20 mouse cellular contexts compared by ENCODE assay signal in the genomic region with DNA sequence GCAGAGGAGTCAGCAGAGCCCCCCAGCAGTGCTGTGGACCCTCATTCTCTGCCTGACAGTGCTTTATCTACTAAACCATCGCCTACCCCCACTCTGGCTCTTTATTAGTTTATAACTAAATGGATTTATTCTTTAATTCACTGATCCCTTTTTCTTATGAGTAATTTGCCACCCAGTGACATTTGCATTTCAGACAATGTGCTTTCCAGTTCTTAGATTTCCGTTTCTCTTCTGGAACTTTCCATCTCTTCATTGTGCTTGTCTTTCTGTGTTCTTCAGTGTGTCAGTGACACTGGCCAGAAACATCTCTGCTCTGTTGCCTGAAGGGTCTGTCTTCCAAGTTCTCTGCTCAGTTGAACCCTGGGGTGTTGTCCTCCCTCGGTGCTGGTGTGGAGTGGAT. TPM values are rescaled to one million over a fixed set of nuclear protein-coding genes. Genes with fewer than 3 reads are reported as not detected.
DNase-seq lines count a peak whose midpoint lies in the region; ATAC-seq and TF ChIP-seq lines count a peak whose summit lies in the region.
"Had no signal": no experiment of that assay in that cellular context is flagged by ENCODE, and none has a peak within 500 bp of the region (broad histone marks: within the 10 kb centered on the region; RNA-seq: fewer than 3 reads in every experiment).

No protein-coding gene starts in this region.

- TF ChIP-seq CTCF in kidney, postnatal 0 days (IDR thresholded peaks at IDR 0.05; ENCODE audit: low read depth): no peak
- no peak for TF ChIP-seq CTCF in kidney, adult 2 months (conservative IDR thresholded peaks at IDR 0.05; ENCODE audit: insufficient read depth, insufficient read length, low read depth, low read length)
- TF ChIP-seq CTCF in CH12.LX (conservative IDR thresholded peaks at IDR 0.05 in 1 of 2, IDR thresholded peaks at IDR 0.05 in 1 of 2; ENCODE audit: low read depth in 2 of 2, low read length in 2 of 2): no peak

- no peak for TF ChIP-seq POLR2A in kidney, adult 2 months (IDR thresholded peaks at IDR 0.05; ENCODE audit: low read depth, low read length)
- TF ChIP-seq POLR2A in CH12.LX (IDR thresholded peaks at IDR 0.05; ENCODE audit: low read depth, low read length): peak; percentile 43; the same call in 1 of the 2 replicates

- no peak for ATAC-seq in kidney, postnatal 0 days (replicated peaks; ENCODE audit: low FRiP score, low read depth)
- no peak for ATAC-seq in neural tube, embryonic 15.5 days (ENCODE audit: low FRiP score)
- no peak for ATAC-seq in heart, embryonic 11.5 days (replicated peaks; ENCODE audit: insufficient number of reproducible peaks, low FRiP score, low TSS enrichment)
- ATAC-seq: forebrain, postnatal 0 days had no signal

- no peaks in the 10 kb centered on the region for H3K27me3 ChIP-seq in kidney, postnatal 0 days (ENCODE audit: insufficient read depth, low read length)
- H3K27me3 ChIP-seq in kidney, adult 2 months (replicated peaks; ENCODE audit: control insufficient read depth, insufficient read depth, low read length): no peaks in the 10 kb centered on the region
- no peaks in the 10 kb centered on the region for H3K27me3 ChIP-seq in CH12.LX (replicated peaks)
- H3K27me3 ChIP-seq in neural tube, embryonic 15.5 days (replicated peaks): no peaks in the 10 kb centered on the region
- no peaks in the 10 kb centered on the region for H3K27me3 ChIP-seq in heart, embryonic 11.5 days (ENCODE audit: control insufficient read depth, insufficient read depth, low read length)
- H3K27me3 ChIP-seq: liver, embryonic 13.5 days; lung, embryonic 15.5 days had no signal

- H3K9ac ChIP-seq in kidney, postnatal 0 days (ENCODE audit: low read depth, low read length): no peak overlapping the region
- peak overlapping the region; percentile 48 for H3K9ac ChIP-seq in CH12.LX (ENCODE audit: insufficient read depth, low read depth)
- H3K9ac ChIP-seq in neural tube, embryonic 15.5 days (replicated peaks): no peak overlapping the region
- no peak overlapping the region for H3K9ac ChIP-seq in heart, embryonic 11.5 days (ENCODE audit: low read depth, low read length)
- H3K9ac ChIP-seq: forebrain, postnatal 0 days; liver, embryonic 13.5 days; lung, embryonic 15.5 days had no signal

- TF ChIP-seq RAD21 in CH12.LX (IDR thresholded peaks at IDR 0.05; ENCODE audit: low read depth, low read length): no peak

- 0 out of 2 replicates have a peak, but pooled peaks cover 4% of the 10 kb centered on the region for H3K4me1 ChIP-seq in kidney, postnatal 0 days (replicated peaks; ENCODE audit: insufficient read depth, low read length)
- H3K4me1 ChIP-seq in kidney, adult 2 months (ENCODE audit: control insufficient read depth, insufficient read depth, low read length): no peaks in the 10 kb centered on the region
- H3K4me1 ChIP-seq in CH12.LX (ENCODE audit: control insufficient read depth in 1 of 2, insufficient read depth in 2 of 2): peaks cover 31 to 67% of the 10 kb centered on the region in 2 experiments
- H3K4me1 ChIP-seq in brown adipose tissue, adult 24 weeks (ENCODE audit: control insufficient read depth, insufficient read depth, insufficient read length, low read length): peaks cover 42% of the 10 kb centered on the region
- peaks cover 30% of the 10 kb centered on the region for H3K4me1 ChIP-seq in neural tube, embryonic 15.5 days
- no peaks in the 10 kb centered on the region; the same call in 1 of the 2 replicates for H3K4me1 ChIP-seq in heart, embryonic 11.5 days (ENCODE audit: control insufficient read depth, insufficient read depth, low read length)
- H3K4me1 ChIP-seq: liver, embryonic 13.5 days had no signal

- H3K27ac ChIP-seq in kidney, postnatal 0 days: peak overlapping the region; percentile 47; the same call in 1 of the 2 replicates
- H3K27ac ChIP-seq in kidney, adult 2 months (ENCODE audit: insufficient read depth, low read depth, low read length): no peak overlapping the region
- peak overlapping the region; percentile 86; the same call in 1 of the 2 replicates for H3K27ac ChIP-seq in CH12.LX (ENCODE audit: insufficient read depth, low read depth)
- peak overlapping the region; percentile 91 for H3K27ac ChIP-seq in brown adipose tissue, adult 24 weeks (replicated peaks; ENCODE audit: low read depth, low read length)
- peak overlapping the region; percentile 0; the same call in 1 of the 2 replicates for H3K27ac ChIP-seq in neural tube, embryonic 15.5 days (replicated peaks)
- H3K27ac ChIP-seq in heart, embryonic 11.5 days (ENCODE audit: low read depth, low read length): no peak overlapping the region
- H3K27ac ChIP-seq: forebrain, embryonic 10.5 days; hindbrain, embryonic 10.5 days; liver, embryonic 13.5 days; lung, embryonic 15.5 days had no signal

- H3K4me3 ChIP-seq in kidney, postnatal 0 days (replicated peaks; ENCODE audit: low read depth, low read length): no peak overlapping the region
- no peak overlapping the region for H3K4me3 ChIP-seq in kidney, adult 2 months (ENCODE audit: insufficient read depth, low read depth, low read length)
- H3K4me3 ChIP-seq in CH12.LX (replicated peaks in 1 of 3; ENCODE audit: low read depth in 2 of 3, low read length in 2 of 3, poor library complexity in 1 of 3): no peak overlapping the region
- no peak overlapping the region for H3K4me3 ChIP-seq in brown adipose tissue, adult 24 weeks (ENCODE audit: insufficient read depth, low read depth, low read length)
- no peak overlapping the region for H3K4me3 ChIP-seq in neural tube, embryonic 15.5 days (replicated peaks)
- no peak overlapping the region for H3K4me3 ChIP-seq in heart, embryonic 11.5 days (ENCODE audit: low read depth, low read length)
- H3K4me3 ChIP-seq: forebrain, embryonic 10.5 days; hindbrain, embryonic 10.5 days; liver, embryonic 13.5 days; lung, embryonic 15.5 days had no signal

- H3K9me3 ChIP-seq in kidney, postnatal 0 days (replicated peaks; ENCODE audit: low read length): no peaks in the 10 kb centered on the region
- no peaks in the 10 kb centered on the region for H3K9me3 ChIP-seq in CH12.LX (replicated peaks; ENCODE audit: low read length)
- H3K9me3 ChIP-seq in neural tube, embryonic 15.5 days (replicated peaks): no peaks in the 10 kb centered on the region
- no peaks in the 10 kb centered on the region for H3K9me3 ChIP-seq in heart, embryonic 11.5 days (replicated peaks; ENCODE audit: control insufficient read depth, low read length)
- H3K9me3 ChIP-seq: forebrain, embryonic 10.5 days; hindbrain, embryonic 10.5 days; liver, embryonic 13.5 days; lung, embryonic 15.5 days had no signal

- H3K36me3 ChIP-seq in kidney, postnatal 0 days (ENCODE audit: insufficient read depth, low read length): peaks cover 5% of the 10 kb centered on the region
- H3K36me3 ChIP-seq in kidney, adult 2 months (ENCODE audit: control insufficient read depth, insufficient read depth, low read length): no peaks in the 10 kb centered on the region
- peaks cover 0 to 80% of the 10 kb centered on the region in 2 experiments for H3K36me3 ChIP-seq in CH12.LX (replicated peaks in 1 of 2; ENCODE audit: control insufficient read depth in 1 of 2, insufficient read depth in 1 of 2, low read length in 1 of 2)
- peaks cover 6% of the 10 kb centered on the region; the same call in 1 of the 2 replicates for H3K36me3 ChIP-seq in neural tube, embryonic 15.5 days
- no peaks in the 10 kb centered on the region; the same call in 1 of the 2 replicates for H3K36me3 ChIP-seq in heart, embryonic 11.5 days (ENCODE audit: control insufficient read depth, insufficient read depth, low read length)

- dilution Hi-C loops in CH12.LX (cut with MboI; ENCODE audit: extremely low pct_ligation_motif_present, extremely low pct_unique_long_range_greater_than_20kb, low sequenced_read_pairs): no loop called here

- peaks cover 29% of the 10 kb centered on the region for H3K79me2 ChIP-seq in CH12.LX (replicated peaks; ENCODE audit: control insufficient read depth, extremely low read depth, insufficient read depth, poor library complexity, severe bottlenecking)

- peak; percentile 86 for TF ChIP-seq EP300 in CH12.LX (IDR thresholded peaks at IDR 0.05; ENCODE audit: low read length)

- whole genome bisulfite sequencing in kidney, postnatal 0 days: 78% methylated on average over 3 of the region's 3 CpGs
- 75% methylated on average over 3 of the region's 3 CpGs for WGBS in kidney, adult 2 months
- 74% methylated on average over 3 of the region's 3 CpGs for WGBS in neural tube, embryonic 15.5 days
- WGBS in heart, embryonic 11.5 days (ENCODE audit: insufficient replicate concordance): 57% methylated on average over 3 of the region's 3 CpGs

- no peak overlapping the region for H3K4me2 ChIP-seq in kidney, postnatal 0 days (ENCODE audit: low read length)
- H3K4me2 ChIP-seq in CH12.LX (ENCODE audit: insufficient read depth, low read depth, poor library complexity, severe bottlenecking): peak overlapping the region; percentile 80
- no peak overlapping the region for H3K4me2 ChIP-seq in neural tube, embryonic 15.5 days
- no peak overlapping the region for H3K4me2 ChIP-seq in heart, embryonic 11.5 days
- H3K4me2 ChIP-seq: liver, embryonic 13.5 days; lung, embryonic 15.5 days had no signal

- DNase-seq in kidney, postnatal 0 days (ENCODE audit: low spot score): no peak
- no peak for DNase-seq in kidney, adult 2 months
- DNase-seq in CH12.LX (ENCODE audit: extremely low read depth): no peak
- DNase-seq in urinary bladder, postnatal 4 days (ENCODE audit: low spot score in 2 of 2): no peak
- DNase-seq: adrenal gland, adult 2 months; cerebellum, adult 9-10 months; forebrain, postnatal 0 days; heart, adult 11 months; kidney, adult 11 months; kidney, postnatal 10 days; liver, embryonic 13.5 days; lung, postnatal 4 days; spleen, adult 18-20 months; thymus, postnatal 14 days had no signal

- in situ Hi-C loops in CH12.LX (cut with MboI; ENCODE audit: low pct_ligation_motif_present, low pct_unique_long_range_greater_than_20kb, low sequenced_read_pairs): no loop called here

RNA-seq across cellular contexts. Expression of a gene that starts 25.4 kb away (rescaled TPM):
- 4.0 and 4.2 TPM in 2 replicates for polyA plus RNA-seq in kidney, postnatal 0 days (2015; fragmentation: Nextera tagmentation; extraction: Ambion mirVana)
- 2.4 and 4.3 TPM in 2 replicates for polyA plus RNA-seq in kidney, adult 2 months (2012; rRNA removed)
- total RNA-seq in CH12.LX (2012; rRNA removed) (3.7 and 4.3 TPM in 2 replicates), CH12.LX (2014; rRNA removed) (2.8 and 3.3 TPM in 2 replicates)
- 2.6 and 2.8 TPM in 2 replicates for polyA plus RNA-seq in CH12.LX (2012; ENCODE audit: insufficient read length, low read depth)
- polyA plus RNA-seq in brown adipose tissue, adult 24 weeks (2012; ENCODE audit: insufficient read depth, insufficient read length, missing spikeins): 1.2 and 1.5 TPM in 2 replicates
- 14.9 and 16.4 TPM in 2 replicates for polyA plus RNA-seq in neural tube, embryonic 15.5 days (2015; fragmentation: Nextera tagmentation; extraction: Ambion mirVana)
- 3.0 and 5.5 TPM in 2 replicates for polyA plus RNA-seq in heart, embryonic 11.5 days (2014; fragmentation: Nextera tagmentation; extraction: Ambion mirVana)

RNA-seq across cellular contexts. Expression of a gene that starts 46.1 kb away (rescaled TPM):
- 63.9 and 66.5 TPM in 2 replicates for polyA plus RNA-seq in kidney, postnatal 0 days (2015; fragmentation: Nextera tagmentation; extraction: Ambion mirVana)
- polyA plus RNA-seq in kidney, adult 2 months (2012; rRNA removed): 8.0 and 8.7 TPM in 2 replicates
- 36.8 and 45.5 TPM in 2 replicates for total RNA-seq in CH12.LX (2012; rRNA removed)
- 49.9 and 52.5 TPM in 2 replicates for total RNA-seq in CH12.LX (2014; rRNA removed)
- 43.2 and 50.4 TPM in 2 replicates for polyA plus RNA-seq in CH12.LX (2012; ENCODE audit: insufficient read length, low read depth)
- 11.6 and 14.3 TPM in 2 replicates for polyA plus RNA-seq in brown adipose tissue, adult 24 weeks (2012; ENCODE audit: insufficient read depth, insufficient read length, missing spikeins)
- polyA plus RNA-seq in neural tube, embryonic 15.5 days (2015; fragmentation: Nextera tagmentation; extraction: Ambion mirVana): 58.8 and 59.2 TPM in 2 replicates
- polyA plus RNA-seq in heart, embryonic 11.5 days (2014; fragmentation: Nextera tagmentation; extraction: Ambion mirVana): 28.1 and 28.8 TPM in 2 replicates

RNA-seq across cellular contexts. Expression of a gene that starts 52.4 kb away (rescaled TPM):
- polyA plus RNA-seq in kidney, postnatal 0 days (2015; fragmentation: Nextera tagmentation; extraction: Ambion mirVana): 28.1 and 31.8 TPM in 2 replicates
- 18.4 and 20.9 TPM in 2 replicates for polyA plus RNA-seq in kidney, adult 2 months (2012; rRNA removed)
- total RNA-seq in CH12.LX (2012; rRNA removed) (26.4 and 26.7 TPM in 2 replicates), CH12.LX (2014; rRNA removed) (19.3 and 20.1 TPM in 2 replicates)
- polyA plus RNA-seq in CH12.LX (2012; ENCODE audit: insufficient read length, low read depth): 31.6 and 34.4 TPM in 2 replicates
- 16.7 and 19.1 TPM in 2 replicates for polyA plus RNA-seq in brown adipose tissue, adult 24 weeks (2012; ENCODE audit: insufficient read depth, insufficient read length, missing spikeins)
- polyA plus RNA-seq in neural tube, embryonic 15.5 days (2015; fragmentation: Nextera tagmentation; extraction: Ambion mirVana): 38.9 and 42.0 TPM in 2 replicates
- polyA plus RNA-seq in heart, embryonic 11.5 days (2014; fragmentation: Nextera tagmentation; extraction: Ambion mirVana): 20.8 and 22.0 TPM in 2 replicates

Comparison
In these comparisons a context has a peak if more than half of its experiments do, and no peak if none do; other contexts are left out.
1. H3K27ac ChIP-seq: peak in kidney, postnatal 0 days (single experiment), CH12.LX (single experiment), brown adipose tissue, adult 24 weeks (single experiment) and neural tube, embryonic 15.5 days (single experiment); none in kidney, adult 2 months (single experiment) and heart, embryonic 11.5 days (single experiment).